Mouse (Mus musculus) megakaryocyte, embryonic 14.5 days (primary cell): Measurements from ENCODE around the gene Cep152.

Source experiments
- FLI1 ChIP-seq: IDR thresholded peaks from 2 replicates; pipeline ENCODE4 v1.6.1; 2012; ENCODE audit warnings: low read length, inconsistent platforms, mixed read lengths
- GATA1 ChIP-seq: IDR thresholded peaks from 3 replicates; pipeline ENCODE4 v1.6.1; 2012; ENCODE audit warnings: mixed read lengths, low read length, inconsistent platforms, borderline replicate concordance

DNA sequence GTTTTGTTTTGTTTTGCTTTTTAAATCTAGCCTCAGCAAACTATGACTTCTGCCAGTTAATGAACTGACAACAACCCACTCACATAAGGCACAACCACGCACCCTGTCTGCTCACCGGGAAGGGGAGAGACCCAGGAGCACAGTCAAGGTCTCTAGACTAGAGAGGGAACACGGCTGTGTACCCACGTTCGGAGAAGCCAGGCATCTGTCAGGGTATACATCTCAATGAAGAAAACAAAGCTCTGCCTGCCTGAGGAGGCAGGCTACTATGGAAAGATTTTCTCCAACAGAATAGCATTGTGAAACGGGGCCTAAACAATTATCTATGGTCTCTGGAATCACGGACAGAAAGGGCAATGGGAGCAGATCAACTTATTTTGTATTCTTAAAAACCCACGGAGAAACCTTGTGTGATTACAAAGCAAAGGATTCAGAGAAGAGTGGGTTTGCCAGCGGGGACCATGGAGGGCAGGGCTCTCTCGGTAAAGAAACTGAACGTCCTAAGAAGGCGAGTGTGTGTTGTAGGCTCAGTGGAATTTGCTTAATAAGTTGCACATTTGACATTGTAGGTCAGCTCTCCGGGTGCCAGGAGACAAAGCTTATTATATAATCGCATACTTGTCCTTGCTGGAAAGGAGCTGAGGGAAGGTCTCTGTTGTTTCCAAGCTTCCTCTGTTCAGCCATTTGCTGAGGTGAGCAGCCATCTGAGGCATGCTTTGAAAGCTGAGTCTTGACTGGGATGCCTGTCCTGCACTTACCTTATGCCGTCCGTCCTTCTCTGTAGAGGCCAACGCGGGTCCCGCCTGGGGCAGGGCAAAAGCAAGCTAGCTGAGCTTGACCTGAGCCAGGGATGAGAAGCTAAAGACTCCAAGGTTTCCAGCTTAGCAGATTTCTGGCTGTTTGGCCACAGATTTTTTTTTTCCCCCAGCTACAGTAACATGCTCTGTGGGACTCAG, 66.0 kb downstream of the Cep152 start:
- TF ChIP-seq FLI1 (no peak), GATA1 (no peak)
